Comparison of ENCODE assay signal across 11 mouse cellular contexts in genomic region chr2:33165229-33165628, GRCm38 (mm10). TPM values are rescaled to one million over a fixed set of nuclear protein-coding genes. Genes with fewer than 3 reads are reported as not detected.
DNase-seq lines count a peak whose midpoint lies in the region; ATAC-seq and TF ChIP-seq lines count a peak whose summit lies in the region.
"Had no signal": no experiment of that assay in that cellular context is flagged by ENCODE, and none has a peak within 500 bp of the region (broad histone marks: within the 10 kb centered on the region; RNA-seq: fewer than 3 reads in every experiment).

No protein-coding gene starts in this region.

- 74% methylated on average over 4 of the region's 4 CpGs for WGBS in hindbrain, embryonic 12.5 days

- ATAC-seq in hindbrain, embryonic 12.5 days (ENCODE audit: low FRiP score): no peak

- no peaks in the 10 kb centered on the region for H3K27me3 ChIP-seq in hindbrain, embryonic 12.5 days
- H3K27me3 ChIP-seq: Patski had no signal

- no peak overlapping the region for H3K4me3 ChIP-seq in gastrocnemius, adult 2 months
- no peak overlapping the region for H3K4me3 ChIP-seq in hindbrain, embryonic 12.5 days

- H3K9ac ChIP-seq in hindbrain, embryonic 12.5 days: no peak overlapping the region

- no peak for TF ChIP-seq CTCF in gastrocnemius, adult 2 months (IDR thresholded peaks at IDR 0.05)

- peaks cover 25% of the 10 kb centered on the region for H3K36me3 ChIP-seq in hindbrain, embryonic 12.5 days

- intact Hi-C loops in gastrocnemius, adult 2 months (cut with DNase I): no loop called here

- peak overlapping the region; percentile 74 for H3K27ac ChIP-seq in gastrocnemius, adult 2 months
- H3K27ac ChIP-seq in hindbrain, embryonic 12.5 days: peak overlapping the region; percentile 57; the same call in 1 of the 2 replicates

- no peak overlapping the region for H3K4me2 ChIP-seq in hindbrain, embryonic 12.5 days (replicated peaks)

- peaks cover 17% of the 10 kb centered on the region for H3K4me1 ChIP-seq in hindbrain, embryonic 12.5 days

- DNase-seq in gastrocnemius, adult 2 months: peak; percentile 65
- no peak for DNase-seq in gastrocnemius, adult 18-20 months (ENCODE audit: low spot score)
- peak; percentile 35 for DNase-seq in 416B (ENCODE audit: low read depth)
- DNase-seq in kidney, postnatal 25 days: peak; percentile 48 to 84
- DNase-seq in c-Kit-positive CD71-positive TER-119-positive erythroid progenitor cells, embryonic 14.5 days (ENCODE audit: low spot score): no peak
- no peak for DNase-seq in urinary bladder, postnatal 14 days (ENCODE audit: low spot score)
- DNase-seq in right cerebral cortex, postnatal 10 days (ENCODE audit: low spot score in 2 of 2): no peak
- DNase-seq: B cell, adult 2 months; embryo, embryonic 11 days had no signal

- H3K9me3 ChIP-seq in hindbrain, embryonic 12.5 days (replicated peaks): no peaks in the 10 kb centered on the region

RNA-seq across cellular contexts. Expression of gene Garnl3, which starts 33.8 kb away (rescaled TPM):
- under 1 TPM; 0.31 to 0.89 TPM for total RNA-seq in gastrocnemius, adult 2 months (2021)
- total RNA-seq in gastrocnemius, adult 18-20 months (2021): under 1 TPM; 0.34 to 0.69 TPM
- polyA plus RNA-seq in hindbrain, embryonic 12.5 days (2016; fragmentation: Nextera tagmentation; extraction: Ambion mirVana): 20.6 and 24.2 TPM in 2 replicates

RNA-seq across cellular contexts. Expression of gene Angptl2, which starts 50.6 kb away (rescaled TPM):
- total RNA-seq in gastrocnemius, adult 2 months (2021): 10 to 100 TPM; 20.6 to 47.1 TPM
- total RNA-seq in gastrocnemius, adult 18-20 months (2021): 10 to 100 TPM; 29.6 to 48.6 TPM
- 32.8 and 35.4 TPM in 2 replicates for polyA plus RNA-seq in hindbrain, embryonic 12.5 days (2016; fragmentation: Nextera tagmentation; extraction: Ambion mirVana)

Comparison
In these comparisons a context has a peak if more than half of its experiments do, and no peak if none do; other contexts are left out.
1. DNase-seq: peak in gastrocnemius, adult 2 months (single experiment), 416B (single experiment) and kidney, postnatal 25 days (2 of 2); none in gastrocnemius, adult 18-20 months (single experiment), c-Kit-positive CD71-positive TER-119-positive erythroid progenitor cells, embryonic 14.5 days (single experiment), urinary bladder, postnatal 14 days (single experiment) and right cerebral cortex, postnatal 10 days (0 of 2).